8 mouse cellular contexts compared by ENCODE assay signal in genomic region chr5:143625497-143625896, GRCm38 (mm10). TPM values are rescaled to one million over a fixed set of nuclear protein-coding genes. Genes with fewer than 3 reads are reported as not detected.
DNase-seq lines count a peak whose midpoint lies in the region; ATAC-seq and TF ChIP-seq lines count a peak whose summit lies in the region.

No protein-coding gene starts in this region.

- no peak for ATAC-seq in midbrain, embryonic 15.5 days (replicated peaks)

- H3K9me3 ChIP-seq in midbrain, embryonic 15.5 days: no peaks in the 10 kb centered on the region

- H3K36me3 ChIP-seq in midbrain, embryonic 15.5 days (replicated peaks): no peaks in the 10 kb centered on the region

- peak; percentile 60 for DNase-seq in MN1 (ENCODE audit: low spot score)
- peak; percentile 36 to 59 for DNase-seq in heart, postnatal 36 days
- no peak for DNase-seq in lung, adult 2 months
- DNase-seq in right cerebral cortex, postnatal 14 days: no peak
- no peak for DNase-seq in layer of hippocampus, postnatal 10 days (ENCODE audit: low spot score in 2 of 2)
- no peak for DNase-seq in left cerebral cortex, postnatal 4 days

- no peaks in the 10 kb centered on the region for H3K27me3 ChIP-seq in midbrain, embryonic 15.5 days (replicated peaks)

- no peak for TF ChIP-seq POLR2A in lung, adult 2 months (IDR thresholded peaks at IDR 0.05; ENCODE audit: borderline replicate concordance, extremely low read depth, low read depth, low read length)

- no peak overlapping the region for H3K9ac ChIP-seq in midbrain, embryonic 15.5 days

- H3K4me2 ChIP-seq in midbrain, embryonic 15.5 days: no peak overlapping the region

- peak overlapping the region; percentile 84 for H3K27ac ChIP-seq in brown adipose tissue, adult 24 weeks (replicated peaks; ENCODE audit: low read depth, low read length)
- H3K27ac ChIP-seq in midbrain, embryonic 15.5 days: no peak overlapping the region

- 27% methylated on average over 12 of the region's 12 CpGs for WGBS in lung, adult 2 months
- WGBS in midbrain, embryonic 15.5 days: 85% methylated on average over 12 of the region's 12 CpGs

- TF ChIP-seq CTCF in lung, adult 2 months (IDR thresholded peaks at IDR 0.05; ENCODE audit: insufficient read depth, low read length): no peak

- peak overlapping the region; percentile 31 for H3K4me3 ChIP-seq in brown adipose tissue, adult 24 weeks (ENCODE audit: insufficient read depth, low read depth, low read length)
- H3K4me3 ChIP-seq in lung, adult 2 months (replicated peaks; ENCODE audit: extremely low read depth, low read depth, low read length): peak overlapping the region; percentile 68
- no peak overlapping the region for H3K4me3 ChIP-seq in midbrain, embryonic 15.5 days

- peaks cover 17% of the 10 kb centered on the region for H3K4me1 ChIP-seq in brown adipose tissue, adult 24 weeks (ENCODE audit: control insufficient read depth, insufficient read depth, insufficient read length, low read length)
- H3K4me1 ChIP-seq in lung, adult 2 months (ENCODE audit: control insufficient read depth, insufficient read depth, low read length): peaks cover 17% of the 10 kb centered on the region
- peaks cover 23% of the 10 kb centered on the region for H3K4me1 ChIP-seq in midbrain, embryonic 15.5 days

- intact Hi-C loops in heart, postnatal 36 days (cut with DNase I): no loop called here
- intact Hi-C loops in left cerebral cortex, postnatal 4 days (cut with DNase I): no loop called here

RNA-seq across cellular contexts. Expression of gene Cyth3, which starts 3.2 kb away (rescaled TPM):
- 11.9 and 13.7 TPM in 2 replicates for polyA plus RNA-seq in brown adipose tissue, adult 24 weeks (2012; ENCODE audit: insufficient read depth, insufficient read length, missing spikeins)
- total RNA-seq in heart, postnatal 36 days (2021): 10 to 100 TPM; 34.7 to 40.7 TPM
- polyA plus RNA-seq in lung, adult 2 months (2012; rRNA removed): 123 and 152 TPM in 2 replicates
- 10 to 100 TPM; 52.0 to 65.7 TPM for total RNA-seq in layer of hippocampus, postnatal 10 days (2021)
- total RNA-seq in left cerebral cortex, postnatal 4 days (2021): 100 to 1,000 TPM in 1 of 2 experiments, 10 to 100 TPM in 1; 88.2 to 115 TPM
- polyA plus RNA-seq in midbrain, embryonic 15.5 days (2015; fragmentation: Nextera tagmentation; extraction: Ambion mirVana): 39.1 and 41.4 TPM in 2 replicates

Comparison
In these comparisons a context has a peak if more than half of its experiments do, and no peak if none do; other contexts are left out.
1. DNase-seq: peak in MN1 (single experiment) and heart, postnatal 36 days (2 of 2); none in lung, adult 2 months (single experiment), right cerebral cortex, postnatal 14 days (single experiment), layer of hippocampus, postnatal 10 days (0 of 2) and left cerebral cortex, postnatal 4 days (single experiment).